Mouse (Mus musculus) kidney, embryonic 16.5 days (tissue): Measurements from ENCODE around the gene Hhat. TPM values are rescaled to one million over a fixed set of nuclear protein-coding genes. Genes with fewer than 3 reads are reported as not detected.

Experiments
- ATAC-seq: fragments of 200-750 bp; cut with Nextera tagmentation; 2 replicates; pipeline ENCODE4 v1.8.0; 2017; ENCODE audit warnings: moderate TSS enrichment; ENCODE audit not compliant: low FRiP score, low TSS enrichment
- H3K27ac ChIP-seq: fragments of 300-500 bp; sonication (generic); 2 replicates; pipeline ENCODE4 v1.5.1; 2014; ENCODE audit warnings: low read length
- H3K27me3 ChIP-seq: fragments of 300-500 bp; sonication (generic); 2 replicates; pipeline ENCODE4 v1.6.1; 2014; ENCODE audit warnings: low read length, control low read depth, mixed read lengths; ENCODE audit not compliant: insufficient read depth
- H3K36me3 ChIP-seq: fragments of 300-500 bp; sonication (generic); 2 replicates; pipeline ENCODE4 v1.6.1; 2014; ENCODE audit warnings: low read length, control low read depth, mixed read lengths; ENCODE audit not compliant: insufficient read depth
- H3K4me1 ChIP-seq: fragments of 300-500 bp; sonication (generic); 2 replicates; pipeline ENCODE4 v1.6.1; 2014; ENCODE audit warnings: low read length, control low read depth, mixed read lengths; ENCODE audit not compliant: insufficient read depth
- H3K4me2 ChIP-seq: fragments of 300-500 bp; sonication (generic); replicated peaks from 2 replicates; pipeline ENCODE4 v1.6.1; 2014; ENCODE audit warnings: low read depth, low read length
- H3K4me3 ChIP-seq: fragments of 300-500 bp; sonication (generic); 2 replicates; pipeline ENCODE4 v1.5.1; 2014; ENCODE audit warnings: mild to moderate bottlenecking, low read length
- H3K9ac ChIP-seq: fragments of 300-500 bp; sonication (generic); replicated peaks from 2 replicates; pipeline ENCODE4 v1.6.1; 2014; ENCODE audit warnings: low read length
- H3K9me3 ChIP-seq: fragments of 300-500 bp; sonication (generic); 2 replicates; pipeline ENCODE4 v1.6.1; 2016; ENCODE audit warnings: low read length, control low read depth
- WGBS: fragments of 180-500 bp; shearing (Covaris S2); extraction: QIAGEN DNeasy Blood & Tissue Kit; methylation state at CpG from one replicate; pipeline ENCODE4 v1.1.7; 2014; 5-methylcytosine and 5-hydroxymethylcytosine counted together
- polyA plus RNA-seq: library from polyadenylated mRNA; unstranded; fragments of >200 nt; fragmentation: Nextera tagmentation; extraction: Ambion mirVana; gene quantifications from 2 replicates; pipeline ENCODE4 v1.2.1, GENCODE M21; 2015

The Hhat gene
- polyA plus RNA-seq, 1 experiment from 2014 or later = 17.8 TPM

- H3K4me1 ChIP-seq = no peaks in the 10 kb centered on the region
- no peak overlapping the region for H3K4me2 ChIP-seq
- no peak overlapping the region for H3K4me3 ChIP-seq
- H3K36me3 ChIP-seq = no peaks in the 10 kb centered on the region
- H3K9me3 ChIP-seq = no peaks in the 10 kb centered on the region
- H3K27ac ChIP-seq = no peak overlapping the region
- ATAC-seq = no peak
- no peak overlapping the region for H3K9ac ChIP-seq
- WGBS = 15% methylated on average over 16 of the region's 16 CpGs
- H3K27me3 ChIP-seq = no peaks in the 10 kb centered on the region
These were observed 25.6 kb downstream of the Hhat start for GRCm38 (mm10) chr1:192745240-192746101.

- ATAC-seq = no peak
- H3K4me1 ChIP-seq = no peaks in the 10 kb centered on the region
- no peak overlapping the region for H3K4me2 ChIP-seq
- WGBS = 64% methylated on average over 3 of the region's 3 CpGs
- no peaks in the 10 kb centered on the region for H3K27me3 ChIP-seq
- no peaks in the 10 kb centered on the region for H3K9me3 ChIP-seq
- H3K9ac ChIP-seq = no peak overlapping the region
- H3K4me3 ChIP-seq = no peak overlapping the region
- 0 out of 2 replicates have a peak, but pooled peaks cover 2% of the 10 kb centered on the region for H3K36me3 ChIP-seq
- no peak overlapping the region for H3K27ac ChIP-seq
These were observed 26.2 kb downstream of the Hhat start for GRCm38 (mm10) chr1:192744880-192745239.

GRCm38 (mm10) chr1:192742394-192743251 is 28.4 kb downstream of the Hhat start:
- H3K36me3 ChIP-seq = 0 out of 2 replicates have a peak, but pooled peaks cover 2% of the 10 kb centered on the region
- ATAC-seq = no peak
- H3K9me3 ChIP-seq = no peaks in the 10 kb centered on the region
- H3K4me3 ChIP-seq = no peak overlapping the region
- no peaks in the 10 kb centered on the region for H3K4me1 ChIP-seq
- H3K9ac ChIP-seq = no peak overlapping the region
- H3K4me2 ChIP-seq = no peak overlapping the region
- no peaks in the 10 kb centered on the region for H3K27me3 ChIP-seq
- 70% methylated on average over 7 of the region's 7 CpGs for WGBS
- H3K27ac ChIP-seq = no peak overlapping the region

GRCm38 (mm10) chr1:192741896-192742295 is 29.1 kb downstream of the Hhat start:
- no peak overlapping the region for H3K9ac ChIP-seq
- WGBS = 94% methylated on average over 2 of the region's 2 CpGs
- H3K4me1 ChIP-seq = no peaks in the 10 kb centered on the region
- no peaks in the 10 kb centered on the region for H3K9me3 ChIP-seq
- H3K27me3 ChIP-seq = no peaks in the 10 kb centered on the region
- no peak for ATAC-seq
- no peak overlapping the region for H3K27ac ChIP-seq
- no peak overlapping the region for H3K4me2 ChIP-seq
- no peak overlapping the region for H3K4me3 ChIP-seq
- 0 out of 2 replicates have a peak, but pooled peaks cover 2% of the 10 kb centered on the region for H3K36me3 ChIP-seq

- 0 out of 2 replicates have a peak, but pooled peaks cover 2% of the 10 kb centered on the region for H3K36me3 ChIP-seq
- 0 out of 2 replicates have a peak overlapping the region, but pooled peaks have one; percentile 0 for H3K9ac ChIP-seq
- H3K27me3 ChIP-seq = no peaks in the 10 kb centered on the region
- no peaks in the 10 kb centered on the region for H3K9me3 ChIP-seq
- peak; percentile 52 for ATAC-seq
- H3K4me2 ChIP-seq = no peak overlapping the region
- no peak overlapping the region for H3K4me3 ChIP-seq
- WGBS = 59% methylated on average over 3 of the region's 3 CpGs
- peak overlapping the region; percentile 84 for H3K27ac ChIP-seq
- peaks cover 20% of the 10 kb centered on the region for H3K4me1 ChIP-seq
These were observed 34.5 kb downstream of the Hhat start for GRCm38 (mm10) chr1:192736524-192736923.

- H3K4me2 ChIP-seq = no peak overlapping the region
- H3K9me3 ChIP-seq = no peaks in the 10 kb centered on the region
- no peaks in the 10 kb centered on the region for H3K27me3 ChIP-seq
- ATAC-seq = peak; percentile 92
- 0 out of 2 replicates have a peak overlapping the region, but pooled peaks have one; percentile 0 for H3K9ac ChIP-seq
- peaks cover 20% of the 10 kb centered on the region for H3K4me1 ChIP-seq
- no peak overlapping the region for H3K4me3 ChIP-seq
- 0 out of 2 replicates have a peak, but pooled peaks cover 2% of the 10 kb centered on the region for H3K36me3 ChIP-seq
- WGBS = 18% methylated on average over 9 of the region's 9 CpGs
- H3K27ac ChIP-seq = peak overlapping the region; percentile 84
These were observed 35.0 kb downstream of the Hhat start for GRCm38 (mm10) chr1:192736002-192736426.

- Histone ChIP-seq H3K9me3 (no peaks in the 10 kb centered on the region), H3K27ac (peak overlapping the region; percentile 54), H3K4me1 (peaks cover 14% of the 10 kb centered on the region), H3K36me3 (no peaks in the 10 kb centered on the region), H3K27me3 (no peaks in the 10 kb centered on the region), H3K4me2 (no peak overlapping the region), H3K9ac (no peak overlapping the region), H3K4me3 (no peak overlapping the region)
- WGBS = 54% methylated on average over 7 of the region's 7 CpGs
- ATAC-seq = no peak
These were observed 40.5 kb downstream of the Hhat start for GRCm38 (mm10) chr1:192730517-192730916.

GRCm38 (mm10) chr1:192726996-192727624 is 43.9 kb downstream of the Hhat start:
- peak; percentile 85 for ATAC-seq
- WGBS = 55% methylated on average over 11 of the region's 11 CpGs
- H3K9me3 ChIP-seq = no peaks in the 10 kb centered on the region
- no peak overlapping the region for H3K9ac ChIP-seq
- no peaks in the 10 kb centered on the region for H3K36me3 ChIP-seq
- no peak overlapping the region for H3K4me3 ChIP-seq
- no peak overlapping the region for H3K4me2 ChIP-seq
- H3K27ac ChIP-seq = no peak overlapping the region
- H3K27me3 ChIP-seq = no peaks in the 10 kb centered on the region
- peaks cover 8% of the 10 kb centered on the region for H3K4me1 ChIP-seq

- Histone ChIP-seq H3K27ac (no peak overlapping the region), H3K9me3 (no peaks in the 10 kb centered on the region), H3K4me2 (no peak overlapping the region), H3K27me3 (no peaks in the 10 kb centered on the region), H3K4me3 (no peak overlapping the region), H3K36me3 (no peaks in the 10 kb centered on the region), H3K4me1 (no peaks in the 10 kb centered on the region), H3K9ac (no peak overlapping the region)
- no peak for ATAC-seq
- 32% methylated on average over 5 of the region's 5 CpGs for WGBS
These were observed 48.9 kb downstream of the Hhat start for GRCm38 (mm10) chr1:192722147-192722546.
